Mouse (Mus musculus) midbrain, embryonic 12.5 days (tissue): ENCODE data around the gene Map4k4. TPM values are rescaled to one million over a fixed set of nuclear protein-coding genes. Genes with fewer than 3 reads are reported as not detected.

ENCODE experiments used
- ATAC-seq: fragments of 200-750 bp; cut with Nextera tagmentation; 2 replicates; pipeline ENCODE4 v1.8.0; 2017; ENCODE audit warnings: low read depth, moderate TSS enrichment, moderate library complexity; ENCODE audit not compliant: low FRiP score
- H3K27ac ChIP-seq: fragments of 300-500 bp; sonication (generic); replicated peaks from 2 replicates; pipeline ENCODE4 v1.5.1; 2016; ENCODE audit warnings: mild to moderate bottlenecking
- H3K27me3 ChIP-seq: fragments of 300-500 bp; sonication (generic); 2 replicates; pipeline ENCODE4 v1.6.1; 2016; ENCODE audit warnings: mild to moderate bottlenecking
- H3K36me3 ChIP-seq: fragments of 300-500 bp; sonication (generic); 2 replicates; pipeline ENCODE4 v1.6.1; 2016
- H3K4me1 ChIP-seq: fragments of 300-500 bp; sonication (generic); 2 replicates; pipeline ENCODE4 v1.6.1; 2016
- H3K4me2 ChIP-seq: fragments of 300-500 bp; sonication (generic); replicated peaks from 2 replicates; pipeline ENCODE4 v1.6.1; 2016; ENCODE audit warnings: mild to moderate bottlenecking, moderate library complexity
- H3K4me3 ChIP-seq: fragments of 300-500 bp; sonication (generic); 2 replicates; pipeline ENCODE4 v1.5.1; 2016; ENCODE audit warnings: mild to moderate bottlenecking
- H3K9ac ChIP-seq: fragments of 300-500 bp; sonication (generic); replicated peaks from 2 replicates; pipeline ENCODE4 v1.6.1; 2016; ENCODE audit warnings: mild to moderate bottlenecking, moderate library complexity
- H3K9me3 ChIP-seq: fragments of 300-500 bp; sonication (generic); 2 replicates; pipeline ENCODE4 v1.6.1; 2016; ENCODE audit warnings: mild to moderate bottlenecking
- WGBS: fragments of 180-500 bp; shearing (Covaris S2); methylation state at CpG from one replicate; pipeline ENCODE4 v1.1.7; 2016; 5-methylcytosine and 5-hydroxymethylcytosine counted together
- polyA plus RNA-seq: library from polyadenylated mRNA; unstranded; fragments of >200 nt; fragmentation: Nextera tagmentation; extraction: Ambion mirVana; gene quantifications from 2 replicates; pipeline ENCODE4 v1.2.1, GENCODE M21; 2016

Gene Map4k4
- polyA plus RNA-seq, 1 experiment from 2014 or later: 68.8 TPM

DNA sequence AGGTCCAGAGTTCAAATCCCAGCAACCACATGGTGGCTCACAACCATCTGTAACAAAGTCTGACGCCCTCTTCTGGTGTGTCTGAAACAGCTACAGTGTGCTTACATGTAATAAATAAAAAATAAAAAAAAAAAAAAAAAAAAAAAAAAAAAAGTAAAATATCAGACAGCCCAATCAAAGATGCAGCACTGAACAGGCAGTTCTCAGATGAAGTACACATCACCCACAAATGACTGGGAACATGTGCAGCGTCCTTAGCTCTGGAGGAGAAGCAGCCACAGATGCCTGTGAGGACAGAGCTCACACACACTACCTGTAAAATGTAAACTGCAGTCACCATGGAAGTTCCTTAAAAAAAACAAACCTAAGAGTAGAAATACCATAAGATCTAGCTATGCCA is 74.3 kb downstream of the Map4k4 start:
- ATAC-seq: no peak
- 96% methylated on average over 2 of the region's 2 CpGs for WGBS
- Histone ChIP-seq H3K9ac (no peak overlapping the region), H3K4me3 (no peak overlapping the region), H3K4me2 (no peak overlapping the region), H3K36me3 (peaks cover 56% of the 10 kb centered on the region), H3K27ac (no peak overlapping the region), H3K4me1 (peaks cover 16% of the 10 kb centered on the region), H3K9me3 (no peaks in the 10 kb centered on the region), H3K27me3 (no peaks in the 10 kb centered on the region)

GRCm38 (mm10) chr1:39976107-39976506 is 75.4 kb downstream of the Map4k4 start:
- H3K27me3 ChIP-seq: no peaks in the 10 kb centered on the region
- H3K4me2 ChIP-seq: no peak overlapping the region
- H3K27ac ChIP-seq: no peak overlapping the region
- H3K36me3 ChIP-seq: peaks cover 64% of the 10 kb centered on the region
- H3K9me3 ChIP-seq: no peaks in the 10 kb centered on the region
- peaks cover 14% of the 10 kb centered on the region for H3K4me1 ChIP-seq
- 96% methylated on average over 2 of the region's 2 CpGs for WGBS
- H3K4me3 ChIP-seq: no peak overlapping the region
- no peak overlapping the region for H3K9ac ChIP-seq
- ATAC-seq: no peak

- Histone ChIP-seq H3K27me3 (no peaks in the 10 kb centered on the region), H3K4me1 (peaks cover 14% of the 10 kb centered on the region), H3K36me3 (peaks cover 73% of the 10 kb centered on the region), H3K9ac (no peak overlapping the region), H3K4me2 (no peak overlapping the region), H3K9me3 (no peaks in the 10 kb centered on the region), H3K4me3 (no peak overlapping the region), H3K27ac (peak overlapping the region; percentile 26; the same call in 1 of the 2 replicates)
- peak; percentile 53; the same call in 1 of the 2 replicates for ATAC-seq
- WGBS: 75% methylated on average over 11 of the region's 11 CpGs
Measured at GRCm38 (mm10) chr1:39976847-39977744, 76.4 kb downstream of the Map4k4 start.

- Histone ChIP-seq H3K4me1 (peaks cover 8% of the 10 kb centered on the region), H3K9me3 (no peaks in the 10 kb centered on the region), H3K36me3 (peaks cover 83% of the 10 kb centered on the region), H3K4me2 (no peak overlapping the region), H3K4me3 (no peak overlapping the region), H3K27ac (no peak overlapping the region), H3K27me3 (no peaks in the 10 kb centered on the region), H3K9ac (no peak overlapping the region)
- no peak for ATAC-seq
- 90% methylated on average over 20 of the region's 20 CpGs for WGBS
Measured at GRCm38 (mm10) chr1:39978781-39979486, 78.2 kb downstream of the Map4k4 start.

DNA sequence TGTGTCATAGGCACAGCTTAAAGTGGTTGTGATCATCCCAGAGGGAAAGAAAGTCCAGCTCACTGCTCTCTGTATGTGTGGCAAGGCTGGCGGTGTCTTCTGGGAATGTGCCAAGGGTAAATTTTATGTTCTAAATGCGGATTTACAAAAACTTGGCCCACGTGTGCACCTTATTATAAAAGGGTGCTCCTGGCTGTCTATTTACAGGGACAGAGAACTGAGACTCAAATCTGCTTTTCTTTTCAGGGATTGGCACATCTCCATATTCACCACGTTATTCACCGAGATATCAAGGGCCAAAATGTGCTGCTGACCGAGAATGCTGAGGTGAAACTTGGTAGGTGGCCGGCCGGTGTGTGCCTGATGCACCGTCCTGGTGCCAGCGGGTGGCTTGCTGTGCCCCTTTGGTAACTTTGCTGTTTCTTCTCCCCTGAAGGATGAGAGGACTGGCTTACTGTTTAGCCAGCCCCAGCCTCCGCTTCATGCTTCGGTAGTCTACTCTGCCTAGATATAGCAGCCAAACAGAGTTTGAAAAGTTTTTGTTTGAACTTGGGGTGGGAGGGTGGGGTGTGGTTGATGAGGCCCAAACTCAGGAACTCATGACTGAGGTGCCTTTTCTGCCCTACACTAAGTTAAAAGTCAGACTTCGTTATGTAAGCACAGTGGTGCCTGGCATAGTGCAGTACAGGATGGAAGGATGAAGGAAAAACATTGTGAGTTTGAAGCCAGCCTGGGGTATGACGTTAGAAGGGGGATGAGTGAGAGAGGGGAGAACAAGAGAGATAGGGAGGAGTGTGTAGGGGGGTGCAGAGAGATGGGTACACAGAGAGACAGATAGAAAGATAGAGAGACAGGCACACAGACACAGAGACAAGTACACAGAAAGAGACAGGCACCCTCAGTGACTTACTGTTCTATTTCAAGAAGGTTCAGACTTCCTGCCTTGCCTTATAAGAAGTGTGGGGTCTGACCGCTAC is 79.9 kb downstream of the Map4k4 start:
- ATAC-seq: no peak
- Histone ChIP-seq H3K9me3 (no peaks in the 10 kb centered on the region), H3K4me3 (no peak overlapping the region), H3K27me3 (no peaks in the 10 kb centered on the region), H3K36me3 (peaks cover 85% of the 10 kb centered on the region), H3K9ac (no peak overlapping the region), H3K4me2 (no peak overlapping the region), H3K27ac (no peak overlapping the region), H3K4me1 (peaks cover 8% of the 10 kb centered on the region)
- WGBS: 95% methylated on average over 15 of the region's 15 CpGs

DNA sequence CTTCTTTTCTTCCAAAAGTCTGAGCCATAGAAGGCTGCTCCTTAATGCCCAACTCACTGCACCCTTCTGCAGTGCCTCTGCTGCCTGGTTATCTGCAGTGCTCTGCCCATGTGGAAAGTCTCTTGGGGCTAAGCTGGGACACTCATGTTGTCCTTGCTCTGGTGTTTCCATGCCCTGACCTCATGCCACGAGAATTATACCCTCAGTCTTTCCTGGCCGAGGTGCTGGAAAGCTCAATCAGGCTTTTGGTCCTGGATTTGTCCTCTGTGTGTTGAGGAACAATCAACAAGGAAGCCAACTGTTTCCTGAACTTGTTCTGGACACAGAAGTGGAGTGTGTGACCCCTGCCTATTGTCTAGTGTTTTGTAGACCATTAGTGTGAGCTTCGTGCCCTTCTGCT is 81.3 kb downstream of the Map4k4 start:
- Histone ChIP-seq H3K9me3 (no peaks in the 10 kb centered on the region), H3K4me3 (no peak overlapping the region), H3K36me3 (peaks cover 90% of the 10 kb centered on the region), H3K27ac (no peak overlapping the region), H3K4me1 (peaks cover 6% of the 10 kb centered on the region), H3K4me2 (no peak overlapping the region), H3K27me3 (no peaks in the 10 kb centered on the region), H3K9ac (no peak overlapping the region)
- 80% methylated on average over 3 of the region's 3 CpGs for WGBS
- no peak for ATAC-seq

DNA sequence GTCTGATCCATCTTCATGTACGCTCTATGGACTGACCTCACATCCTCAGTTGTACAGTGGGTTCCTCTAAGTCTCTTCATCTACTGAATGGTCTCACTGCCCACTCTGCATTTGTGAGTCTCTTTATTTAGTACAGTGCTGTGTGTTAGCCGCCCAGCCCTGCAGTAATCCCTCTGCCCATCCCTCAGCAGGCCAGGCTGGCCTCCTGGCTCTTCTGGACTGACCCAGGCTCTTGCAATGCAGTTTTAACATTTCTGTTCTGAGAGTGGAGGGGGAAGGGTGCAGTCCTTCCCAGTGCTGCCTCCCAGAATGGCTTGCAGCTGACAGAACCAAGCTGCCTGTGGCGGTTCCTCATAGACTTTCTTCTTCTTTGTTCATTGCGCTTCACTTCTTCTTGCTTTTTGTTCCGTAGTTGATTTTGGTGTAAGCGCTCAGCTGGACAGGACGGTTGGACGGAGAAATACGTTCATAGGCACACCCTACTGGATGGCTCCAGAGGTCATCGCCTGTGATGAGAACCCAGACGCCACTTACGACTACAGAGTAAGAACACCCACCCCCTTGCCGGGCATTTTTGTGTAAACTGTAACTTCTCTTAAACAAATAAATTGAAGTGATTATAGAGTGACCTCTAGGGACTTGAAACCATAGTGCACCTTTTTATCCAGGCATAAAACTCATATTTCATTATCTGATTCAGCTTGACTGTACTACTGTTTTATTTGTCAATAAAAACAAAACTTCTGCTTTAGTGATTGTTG is 82.2 kb downstream of the Map4k4 start:
- 77% methylated on average over 13 of the region's 13 CpGs for WGBS
- no peaks in the 10 kb centered on the region for H3K27me3 ChIP-seq
- no peak for ATAC-seq
- no peak overlapping the region for H3K4me2 ChIP-seq
- H3K9ac ChIP-seq: no peak overlapping the region
- H3K9me3 ChIP-seq: no peaks in the 10 kb centered on the region
- 0 out of 2 replicates have a peak, but pooled peaks cover 4% of the 10 kb centered on the region for H3K4me1 ChIP-seq
- H3K27ac ChIP-seq: no peak overlapping the region
- H3K36me3 ChIP-seq: peaks cover 86% of the 10 kb centered on the region
- no peak overlapping the region for H3K4me3 ChIP-seq

GRCm38 (mm10) chr1:39984331-39984730 is 83.6 kb downstream of the Map4k4 start:
- Histone ChIP-seq H3K36me3 (peaks cover 81% of the 10 kb centered on the region), H3K4me2 (no peak overlapping the region), H3K9ac (no peak overlapping the region), H3K27ac (no peak overlapping the region), H3K27me3 (no peaks in the 10 kb centered on the region), H3K4me3 (no peak overlapping the region), H3K9me3 (no peaks in the 10 kb centered on the region), H3K4me1 (0 out of 2 replicates have a peak, but pooled peaks cover 4% of the 10 kb centered on the region)
- 92% methylated on average over 9 of the region's 9 CpGs for whole genome bisulfite sequencing
- ATAC-seq: no peak

DNA sequence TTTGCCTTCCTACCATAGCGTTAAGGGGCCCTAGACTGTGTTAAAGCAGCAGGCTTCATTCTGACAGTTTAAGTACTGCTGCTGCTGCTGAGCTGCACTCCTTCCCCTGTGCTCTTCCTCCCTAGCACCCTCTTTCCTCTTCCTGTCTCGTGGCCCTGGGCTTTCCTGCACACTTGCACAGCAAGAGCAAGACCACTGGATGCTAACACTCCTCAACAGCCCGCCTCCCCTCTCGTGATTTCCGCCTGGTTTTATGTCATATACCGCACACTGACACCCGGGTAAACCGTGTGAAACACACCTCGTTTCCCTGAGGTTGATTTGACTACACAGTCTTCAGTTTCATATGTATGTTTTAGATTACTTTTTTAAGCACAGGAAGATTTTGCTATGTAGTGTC is 86.1 kb downstream of the Map4k4 start:
- 91% methylated on average over 9 of the region's 9 CpGs for WGBS

DNA sequence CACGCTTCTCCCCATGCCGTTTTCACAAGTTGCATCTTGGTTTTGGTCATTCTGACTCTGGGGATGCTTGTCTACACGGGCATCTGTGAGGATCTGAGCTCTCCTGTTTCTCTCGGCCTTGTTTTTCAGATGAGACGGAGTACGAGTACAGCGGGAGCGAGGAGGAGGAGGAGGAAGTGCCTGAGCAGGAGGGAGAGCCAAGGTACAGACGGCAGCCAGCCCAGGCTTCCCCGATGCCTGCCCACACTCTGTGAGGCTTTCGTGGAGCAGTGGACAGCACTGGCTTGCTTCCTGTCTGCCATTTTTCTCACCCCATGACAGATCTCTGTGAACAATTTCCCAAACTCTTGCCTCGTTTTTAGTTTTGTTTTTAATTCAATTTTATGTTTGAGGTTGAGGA is 88.1 kb downstream of the Map4k4 start:
- Histone ChIP-seq H3K4me3 (no peak overlapping the region), H3K27me3 (no peaks in the 10 kb centered on the region), H3K9ac (no peak overlapping the region), H3K4me2 (no peak overlapping the region), H3K36me3 (peaks cover 82% of the 10 kb centered on the region), H3K27ac (no peak overlapping the region), H3K4me1 (no peaks in the 10 kb centered on the region), H3K9me3 (no peaks in the 10 kb centered on the region)
- 92% methylated on average over 12 of the region's 12 CpGs for WGBS
- ATAC-seq: no peak

More for the DNA sequence above, 86.1 kb downstream of the Map4k4 start:
- no peak overlapping the region for H3K4me2 ChIP-seq
- H3K27ac ChIP-seq: no peak overlapping the region
- no peak overlapping the region for H3K9ac ChIP-seq
- no peak overlapping the region for H3K4me3 ChIP-seq
- no peaks in the 10 kb centered on the region for H3K9me3 ChIP-seq
- no peaks in the 10 kb centered on the region for H3K27me3 ChIP-seq
- peaks cover 79% of the 10 kb centered on the region for H3K36me3 ChIP-seq
- no peak for ATAC-seq
- 0 out of 2 replicates have a peak, but pooled peaks cover 4% of the 10 kb centered on the region for H3K4me1 ChIP-seq

DNA sequence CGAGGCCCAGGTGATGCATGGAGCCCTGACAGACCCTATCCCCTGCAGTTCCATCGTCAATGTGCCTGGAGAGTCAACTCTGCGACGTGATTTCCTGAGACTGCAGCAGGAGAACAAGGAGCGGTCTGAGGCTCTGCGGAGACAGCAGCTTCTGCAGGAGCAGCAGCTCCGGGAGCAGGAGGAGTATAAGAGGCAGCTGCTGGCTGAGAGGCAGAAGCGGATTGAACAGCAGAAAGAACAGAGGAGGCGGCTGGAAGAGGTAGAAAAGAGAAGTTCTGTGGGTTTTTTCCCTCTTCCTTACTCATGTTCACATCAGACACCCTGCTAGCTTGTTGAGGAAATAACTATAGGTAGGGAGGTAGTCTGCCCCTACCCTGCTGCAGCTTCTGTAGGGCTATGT is 89.3 kb downstream of the Map4k4 start:
- no peak overlapping the region for H3K4me2 ChIP-seq
- H3K9ac ChIP-seq: no peak overlapping the region
- ATAC-seq: no peak
- no peak overlapping the region for H3K4me3 ChIP-seq
- H3K4me1 ChIP-seq: no peaks in the 10 kb centered on the region
- no peak overlapping the region for H3K27ac ChIP-seq
- H3K9me3 ChIP-seq: no peaks in the 10 kb centered on the region
- H3K27me3 ChIP-seq: no peaks in the 10 kb centered on the region
- peaks cover 84% of the 10 kb centered on the region for H3K36me3 ChIP-seq
- 92% methylated on average over 9 of the region's 9 CpGs for WGBS
